Mouse (Mus musculus) liver, embryonic 12.5 days (tissue): Measurements from ENCODE around the gene Lect2. TPM values are rescaled to one million over a fixed set of nuclear protein-coding genes. Genes with fewer than 3 reads are reported as not detected.

Experiments
- ATAC-seq: fragments of 200-750 bp; cut with Nextera tagmentation; 2 replicates; pipeline ENCODE4 v1.8.0; 2017; ENCODE audit warnings: moderate number of reproducible peaks, mild to moderate bottlenecking, moderate library complexity
- H3K27ac ChIP-seq: fragments of 300-500 bp; sonication (generic); 2 replicates; pipeline ENCODE4 v1.5.1; 2016; ENCODE audit warnings: mild to moderate bottlenecking
- H3K27me3 ChIP-seq: fragments of 300-500 bp; sonication (generic); replicated peaks from 2 replicates; pipeline ENCODE4 v1.6.1; 2016; ENCODE audit warnings: mild to moderate bottlenecking, moderate library complexity
- H3K36me3 ChIP-seq: fragments of 300-500 bp; sonication (generic); 2 replicates; pipeline ENCODE4 v1.6.1; 2016; ENCODE audit warnings: mild to moderate bottlenecking, moderate library complexity
- H3K4me1 ChIP-seq: fragments of 300-500 bp; sonication (generic); 2 replicates; pipeline ENCODE4 v1.6.1; 2016
- H3K4me2 ChIP-seq: fragments of 300-500 bp; sonication (generic); 2 replicates; pipeline ENCODE4 v1.6.1; 2016; ENCODE audit warnings: mild to moderate bottlenecking, moderate library complexity
- H3K4me3 ChIP-seq: fragments of 300-500 bp; sonication (generic); 2 replicates; pipeline ENCODE4 v1.5.1; 2016; ENCODE audit warnings: mild to moderate bottlenecking, moderate library complexity
- H3K9ac ChIP-seq: fragments of 300-500 bp; sonication (generic); 2 replicates; pipeline ENCODE4 v1.6.1; 2016; ENCODE audit warnings: mild to moderate bottlenecking, moderate library complexity
- H3K9me3 ChIP-seq: fragments of 300-500 bp; sonication (generic); replicated peaks from 2 replicates; pipeline ENCODE4 v1.6.1; 2016; ENCODE audit warnings: mild to moderate bottlenecking, moderate library complexity
- whole genome bisulfite sequencing: fragments of 180-500 bp; shearing (Covaris S2); methylation state at CpG from one replicate; pipeline ENCODE4 v1.1.7; 2016; ENCODE audit not compliant: insufficient replicate concordance; 5-methylcytosine and 5-hydroxymethylcytosine counted together
- polyA plus RNA-seq: library from polyadenylated mRNA; unstranded; fragments of >200 nt; fragmentation: Nextera tagmentation; extraction: Ambion mirVana; gene quantifications from 2 replicates; pipeline ENCODE4 v1.2.1, GENCODE M21; 2016

The Lect2 gene
- polyA plus RNA-seq, result 31.7 and 38.1 TPM in 2 replicates

DNA sequence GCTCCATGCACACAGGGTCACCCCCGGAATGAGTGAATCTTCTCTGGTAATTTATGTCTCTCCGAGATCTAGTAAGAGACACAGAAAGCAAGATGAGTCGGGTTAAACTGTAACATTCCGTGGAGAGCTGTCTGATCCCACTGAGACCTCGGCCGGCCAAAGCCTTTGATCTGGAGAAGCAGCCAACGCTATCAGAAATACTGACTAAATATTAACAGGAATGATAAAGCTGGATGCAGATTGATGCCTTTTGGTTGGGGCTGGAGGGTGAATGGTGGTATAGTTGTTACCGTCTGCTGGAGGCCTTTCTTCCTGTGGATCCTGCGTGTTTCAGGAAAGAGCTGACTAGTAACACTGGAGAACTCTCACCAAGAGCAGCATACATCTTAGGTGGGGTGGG lies at the start of gene Lect2:
Gene Lect2 (minus strand): TSS at position 102 of the 400 bp plus-strand sequence.
- 50% methylated on average over 9 of the region's 9 CpGs for WGBS
- no peaks in the 10 kb centered on the region for H3K27me3 ChIP-seq
- peak within 1 kb of the TSS; percentile 34 for H3K4me2 ChIP-seq
- H3K9me3 ChIP-seq, result no peaks in the 10 kb centered on the region
- H3K27ac ChIP-seq, result peak within 1 kb of the TSS; percentile 33; the same call in 1 of the 2 replicates
- ATAC-seq, result no peak
- H3K36me3 ChIP-seq, result no peaks in the 10 kb centered on the region
- H3K9ac ChIP-seq, result no peak within 1 kb of the TSS
- H3K4me3 ChIP-seq, result peak within 1 kb of the TSS; percentile 21
- peaks cover 16% of the 10 kb centered on the region; the same call in 1 of the 2 replicates for H3K4me1 ChIP-seq

- 73% methylated on average over 4 of the region's 4 CpGs for WGBS
- Histone ChIP-seq H3K4me3 (no peak overlapping the region), H3K27ac (no peak overlapping the region), H3K4me2 (no peak overlapping the region), H3K9ac (no peak overlapping the region), H3K27me3 (0 out of 2 replicates have a peak, but pooled peaks cover 3% of the 10 kb centered on the region), H3K9me3 (no peaks in the 10 kb centered on the region), H3K4me1 (no peaks in the 10 kb centered on the region), H3K36me3 (no peaks in the 10 kb centered on the region)
- ATAC-seq, result no peak
Observed at GRCm38 (mm10) chr13:56597296-56597695, 49.0 kb upstream of the Lect2 start.

- ATAC-seq, result no peak
- H3K4me2 ChIP-seq, result no peak overlapping the region
- H3K27ac ChIP-seq, result no peak overlapping the region
- no peak overlapping the region for H3K4me3 ChIP-seq
- H3K9me3 ChIP-seq, result no peaks in the 10 kb centered on the region
- no peak overlapping the region for H3K9ac ChIP-seq
- 0 out of 2 replicates have a peak, but pooled peaks cover 3% of the 10 kb centered on the region for H3K27me3 ChIP-seq
- WGBS, result 52% methylated on average over 8 of the region's 8 CpGs
- no peaks in the 10 kb centered on the region for H3K4me1 ChIP-seq
- H3K36me3 ChIP-seq, result no peaks in the 10 kb centered on the region
Observed at GRCm38 (mm10) chr13:56595246-56595645, 46.9 kb upstream of the Lect2 start.

GRCm38 (mm10) chr13:56593961-56594391 lies 45.7 kb upstream of the Lect2 start:
- Histone ChIP-seq H3K27ac (no peak overlapping the region), H3K4me2 (no peak overlapping the region), H3K36me3 (no peaks in the 10 kb centered on the region), H3K27me3 (0 out of 2 replicates have a peak, but pooled peaks cover 3% of the 10 kb centered on the region), H3K9ac (no peak overlapping the region), H3K9me3 (no peaks in the 10 kb centered on the region), H3K4me1 (no peaks in the 10 kb centered on the region), H3K4me3 (no peak overlapping the region)
- WGBS, result 62% methylated on average over 7 of the region's 7 CpGs
- ATAC-seq, result no peak

- no peak overlapping the region for H3K4me2 ChIP-seq
- no peak overlapping the region for H3K4me3 ChIP-seq
- H3K9me3 ChIP-seq, result no peaks in the 10 kb centered on the region
- H3K4me1 ChIP-seq, result no peaks in the 10 kb centered on the region
- no peak for ATAC-seq
- H3K27me3 ChIP-seq, result 0 out of 2 replicates have a peak, but pooled peaks cover 3% of the 10 kb centered on the region
- H3K9ac ChIP-seq, result no peak overlapping the region
- no peaks in the 10 kb centered on the region for H3K36me3 ChIP-seq
- H3K27ac ChIP-seq, result no peak overlapping the region
- WGBS, result 50% methylated on average over 5 of the region's 5 CpGs
Observed at GRCm38 (mm10) chr13:56593196-56593595, 44.9 kb upstream of the Lect2 start.

GRCm38 (mm10) chr13:56591939-56592338 lies 43.6 kb upstream of the Lect2 start:
- 32% methylated on average over 2 of the region's 2 CpGs for WGBS
- Histone ChIP-seq H3K4me1 (no peaks in the 10 kb centered on the region), H3K27ac (no peak overlapping the region)

DNA sequence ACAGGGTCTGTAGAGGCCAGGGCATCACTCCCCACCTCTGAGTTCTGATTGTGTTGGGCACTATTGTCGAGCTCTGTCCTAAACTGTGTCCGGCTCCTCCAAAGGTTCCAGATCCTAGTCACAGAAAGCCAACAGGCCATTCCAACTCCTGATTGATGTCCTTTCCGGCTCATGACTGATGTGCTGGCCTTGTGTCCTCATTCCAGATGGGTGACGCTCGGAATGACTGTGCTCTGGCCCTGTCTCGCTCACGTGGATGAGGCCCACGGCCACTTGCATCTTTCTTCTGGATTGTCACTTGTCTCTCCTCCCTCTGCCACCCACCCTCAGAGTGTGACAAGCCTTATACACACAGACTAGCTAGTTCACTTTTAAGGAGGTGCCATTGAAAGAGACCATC lies 42.9 kb upstream of the Lect2 start:
- Histone ChIP-seq H3K27ac (no peak overlapping the region), H3K36me3 (no peaks in the 10 kb centered on the region), H3K27me3 (0 out of 2 replicates have a peak, but pooled peaks cover 3% of the 10 kb centered on the region), H3K4me3 (no peak overlapping the region), H3K4me2 (no peak overlapping the region), H3K4me1 (no peaks in the 10 kb centered on the region), H3K9ac (no peak overlapping the region), H3K9me3 (no peaks in the 10 kb centered on the region)
- 68% methylated on average over 8 of the region's 8 CpGs for WGBS
- ATAC-seq, result no peak

More at GRCm38 (mm10) chr13:56591939-56592338, 43.6 kb upstream of the Lect2 start:
- H3K4me2 ChIP-seq, result no peak overlapping the region
- no peak overlapping the region for H3K4me3 ChIP-seq
- H3K36me3 ChIP-seq, result no peaks in the 10 kb centered on the region
- no peaks in the 10 kb centered on the region for H3K9me3 ChIP-seq
- no peak overlapping the region for H3K9ac ChIP-seq
- 0 out of 2 replicates have a peak, but pooled peaks cover 3% of the 10 kb centered on the region for H3K27me3 ChIP-seq
- ATAC-seq, result no peak

DNA sequence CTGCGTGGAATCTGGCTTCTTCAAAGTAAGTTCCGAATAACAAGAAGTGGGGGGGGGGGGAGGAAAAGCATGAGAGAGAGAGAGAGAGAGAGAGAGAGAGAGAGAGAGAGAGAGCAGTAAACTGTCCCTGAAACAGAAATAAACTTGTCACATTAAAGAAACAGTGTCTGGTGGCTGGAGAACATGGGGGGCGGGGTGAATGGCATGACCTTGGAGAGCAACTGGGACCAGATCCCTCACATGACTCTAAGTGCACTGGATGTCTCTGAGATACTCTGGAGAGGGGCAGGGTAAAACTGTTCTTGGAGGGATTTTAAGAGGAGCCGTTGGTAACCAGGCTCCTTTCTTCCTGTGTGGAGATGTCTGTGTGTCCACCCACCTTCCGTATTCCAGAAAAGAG lies 41.9 kb upstream of the Lect2 start:
- no peaks in the 10 kb centered on the region for H3K9me3 ChIP-seq
- H3K27ac ChIP-seq, result no peak overlapping the region
- H3K4me1 ChIP-seq, result no peaks in the 10 kb centered on the region
- H3K36me3 ChIP-seq, result no peaks in the 10 kb centered on the region
- 0 out of 2 replicates have a peak, but pooled peaks cover 3% of the 10 kb centered on the region for H3K27me3 ChIP-seq
- no peak overlapping the region for H3K9ac ChIP-seq
- H3K4me3 ChIP-seq, result no peak overlapping the region
- 73% methylated on average over 5 of the region's 5 CpGs for WGBS
- no peak overlapping the region for H3K4me2 ChIP-seq
- ATAC-seq, result no peak

GRCm38 (mm10) chr13:56588454-56589117 lies 40.3 kb upstream of the Lect2 start:
- H3K9ac ChIP-seq, result no peak overlapping the region
- WGBS, result 64% methylated on average over 14 of the region's 14 CpGs
- H3K27me3 ChIP-seq, result 0 out of 2 replicates have a peak, but pooled peaks cover 3% of the 10 kb centered on the region
- ATAC-seq, result no peak
- H3K4me1 ChIP-seq, result no peaks in the 10 kb centered on the region
- H3K4me3 ChIP-seq, result no peak overlapping the region
- H3K9me3 ChIP-seq, result no peaks in the 10 kb centered on the region
- H3K27ac ChIP-seq, result no peak overlapping the region
- no peak overlapping the region for H3K4me2 ChIP-seq
- no peaks in the 10 kb centered on the region for H3K36me3 ChIP-seq

GRCm38 (mm10) chr13:56586046-56586445 lies 37.7 kb upstream of the Lect2 start:
- Histone ChIP-seq H3K4me1 (peaks cover 11% of the 10 kb centered on the region), H3K36me3 (no peaks in the 10 kb centered on the region), H3K27ac (no peak overlapping the region), H3K27me3 (no peaks in the 10 kb centered on the region), H3K9ac (no peak overlapping the region), H3K9me3 (no peaks in the 10 kb centered on the region), H3K4me3 (no peak overlapping the region), H3K4me2 (no peak overlapping the region)
- ATAC-seq, result no peak
- 62% methylated on average over 3 of the region's 3 CpGs for WGBS

- no peaks in the 10 kb centered on the region for H3K27me3 ChIP-seq
- no peaks in the 10 kb centered on the region for H3K36me3 ChIP-seq
- WGBS, result 61% methylated on average over 3 of the region's 3 CpGs
- no peak for ATAC-seq
- H3K4me1 ChIP-seq, result peaks cover 11% of the 10 kb centered on the region
- H3K27ac ChIP-seq, result no peak overlapping the region
- no peak overlapping the region for H3K4me2 ChIP-seq
- H3K4me3 ChIP-seq, result no peak overlapping the region
- no peaks in the 10 kb centered on the region for H3K9me3 ChIP-seq
- H3K9ac ChIP-seq, result no peak overlapping the region
Observed at GRCm38 (mm10) chr13:56582720-56583119, 34.4 kb upstream of the Lect2 start.

- Histone ChIP-seq H3K9me3 (no peaks in the 10 kb centered on the region), H3K9ac (no peak overlapping the region), H3K36me3 (no peaks in the 10 kb centered on the region), H3K4me3 (no peak overlapping the region), H3K4me1 (peaks cover 11% of the 10 kb centered on the region), H3K27me3 (no peaks in the 10 kb centered on the region), H3K27ac (0 out of 2 replicates have a peak overlapping the region, but pooled peaks have one; percentile 30), H3K4me2 (peak overlapping the region; percentile 25; the same call in 1 of the 2 replicates)
- peak; percentile 52 for ATAC-seq
- 10% methylated on average over 6 of the region's 6 CpGs for WGBS
Observed at GRCm38 (mm10) chr13:56581961-56582434, 33.7 kb upstream of the Lect2 start.
